Mouse (Mus musculus): ENCODE data around the gene Gna12.

DNA sequence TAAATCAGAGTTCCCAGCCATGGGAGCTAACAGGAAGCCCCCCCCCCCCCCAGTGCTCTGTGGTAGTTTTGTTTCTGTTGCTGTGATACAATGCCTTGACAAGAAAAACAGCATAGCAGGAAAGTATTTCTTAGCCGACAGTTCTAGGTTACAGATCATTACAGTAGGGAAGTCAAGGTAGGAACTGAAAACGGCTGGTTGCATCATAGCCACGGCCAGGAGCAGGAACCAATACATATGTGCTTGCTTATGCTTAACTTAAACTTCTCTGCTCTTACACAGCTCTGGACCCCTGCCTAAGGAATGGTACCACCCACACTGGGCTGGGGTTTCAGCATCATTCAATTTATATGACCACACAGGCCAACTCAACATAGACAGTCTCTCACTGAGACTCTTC lies 96.9 kb downstream of the Gna12 start:
- no peak for TF ChIP-seq CTCF (IDR thresholded peaks at IDR 0.05; ENCODE audit: borderline replicate concordance, insufficient read depth, low read length)
- no peak for TF ChIP-seq POLR2A (IDR thresholded peaks at IDR 0.05; ENCODE audit: low read depth, low read length)
